Mouse (Mus musculus) CH12.LX (cell line): ENCODE data around the gene Cacybp.

Experiments
- CTCF ChIP-seq, 2 experiments: IDR thresholded peaks in 1 of 2; conservative IDR thresholded peaks in 1 of 2; 2 replicates each; pipeline ENCODE4 v1.5.1; 2011 to 2012; ENCODE audit warnings: low read depth in 2 of 2, low read length in 2 of 2, improper control_type of control experiment in 1 of 2, inconsistent platforms in 1 of 2, mild to moderate bottlenecking in 1 of 2, moderate library complexity in 1 of 2
- E2F4 ChIP-seq: IDR thresholded peaks from 2 replicates; pipeline ENCODE4 v1.6.1; 2011; ENCODE audit warnings: low read depth, low read length, improper control_type of control experiment; ENCODE audit not compliant: insufficient replicate concordance
- EP300 ChIP-seq: IDR thresholded peaks from 2 replicates; pipeline ENCODE4 v1.6.1; 2011; ENCODE audit warnings: low read length, improper control_type of control experiment
- HCFC1 ChIP-seq: IDR thresholded peaks from 2 replicates; pipeline ENCODE4 v1.6.1; 2012; ENCODE audit warnings: low read depth, mild to moderate bottlenecking, inconsistent platforms, low read length, improper control_type of control experiment
- MAFK ChIP-seq: IDR thresholded peaks from 2 replicates; pipeline ENCODE4 v1.6.1; 2011; ENCODE audit warnings: low read length, improper control_type of control experiment; ENCODE audit not compliant: insufficient replicate concordance
- MAX ChIP-seq: IDR thresholded peaks from 2 replicates; pipeline ENCODE4 v1.6.1; 2011; ENCODE audit warnings: low read length, improper control_type of control experiment
- MEF2A ChIP-seq: IDR thresholded peaks from 2 replicates; pipeline ENCODE4 v1.6.1; 2014; ENCODE audit warnings: low read depth, mild to moderate bottlenecking, inconsistent platforms, low read length, improper control_type of control experiment, borderline replicate concordance
- NELFE ChIP-seq: IDR thresholded peaks from 2 replicates; pipeline ENCODE4 v1.6.1; 2011; ENCODE audit warnings: low read depth, low read length, improper control_type of control experiment
- POLR2A ChIP-seq: IDR thresholded peaks from 2 replicates; pipeline ENCODE4 v1.6.1; 2011; ENCODE audit warnings: low read depth, mild to moderate bottlenecking, improper control_type of control experiment, low read length
- SIN3A ChIP-seq: IDR thresholded peaks from 2 replicates; pipeline ENCODE4 v1.6.1; 2012; ENCODE audit warnings: low read length, improper control_type of control experiment, inconsistent platforms
- SMC3 ChIP-seq: IDR thresholded peaks from 2 replicates; pipeline ENCODE4 v1.6.1; 2011; ENCODE audit warnings: low read depth, low read length, improper control_type of control experiment
- USF1 ChIP-seq: IDR thresholded peaks from 2 replicates; pipeline ENCODE4 v1.6.1; 2014; ENCODE audit warnings: low read depth, mild to moderate bottlenecking, inconsistent platforms, low read length, improper control_type of control experiment
- ZC3H11A ChIP-seq: IDR thresholded peaks from 2 replicates; pipeline ENCODE4 v1.6.1; 2012; ENCODE audit warnings: low read depth, mild to moderate bottlenecking, inconsistent platforms, low read length, improper control_type of control experiment
- ZMIZ1 ChIP-seq: IDR thresholded peaks from 2 replicates; pipeline ENCODE4 v1.6.1; 2012; ENCODE audit warnings: low read depth, mild to moderate bottlenecking, inconsistent platforms, low read length, improper control_type of control experiment

DNA sequence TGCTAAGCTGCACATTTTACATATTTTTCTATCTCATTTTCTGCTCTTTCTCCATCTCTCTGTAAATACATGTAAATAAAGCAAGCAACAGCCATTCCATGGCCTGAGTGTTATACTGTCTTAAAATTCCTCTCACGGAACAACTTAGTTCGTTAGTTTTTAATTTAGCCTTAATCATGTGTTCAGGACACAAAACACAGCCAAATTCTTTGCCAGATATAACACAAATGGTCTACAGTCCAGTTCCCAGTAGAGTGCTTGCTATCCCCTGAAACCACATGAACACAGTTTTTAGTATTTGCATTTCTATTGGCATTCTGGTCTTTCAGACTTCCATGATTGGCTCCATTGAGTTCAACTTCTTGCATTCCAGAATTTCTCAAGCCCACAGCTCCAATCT lies 54.5 kb downstream of the Cacybp start:
- TF ChIP-seq EP300 (no peak), POLR2A (no peak), MAFK (no peak), NELFE (no peak), MEF2A (no peak), ZC3H11A (no peak), SIN3A (no peak), E2F4 (no peak), MAX (no peak), USF1 (no peak), ZMIZ1 (no peak), SMC3 (no peak), CTCF (conservative IDR thresholded peaks at IDR 0.05 in 1 of 2, IDR thresholded peaks at IDR 0.05 in 1 of 2; ENCODE audit: low read depth in 2 of 2, low read length in 2 of 2) (no peak), HCFC1 (no peak)
